Mouse (Mus musculus) megakaryocyte, embryonic 14.5 days (primary cell): ENCODE measurements at regions not wholly inside any gene's neighbourhood (a gene's known extent, or its start where the extent isn't known, plus 50 kb on each side); places are given as distances from the start of the nearest gene placed in this dataset.

ENCODE experiments used
- FLI1 ChIP-seq: IDR thresholded peaks from 2 replicates; pipeline ENCODE4 v1.6.1; 2012; ENCODE audit warnings: low read length, inconsistent platforms, mixed read lengths
- GATA1 ChIP-seq: IDR thresholded peaks from 3 replicates; pipeline ENCODE4 v1.6.1; 2012; ENCODE audit warnings: mixed read lengths, low read length, inconsistent platforms, borderline replicate concordance

DNA sequence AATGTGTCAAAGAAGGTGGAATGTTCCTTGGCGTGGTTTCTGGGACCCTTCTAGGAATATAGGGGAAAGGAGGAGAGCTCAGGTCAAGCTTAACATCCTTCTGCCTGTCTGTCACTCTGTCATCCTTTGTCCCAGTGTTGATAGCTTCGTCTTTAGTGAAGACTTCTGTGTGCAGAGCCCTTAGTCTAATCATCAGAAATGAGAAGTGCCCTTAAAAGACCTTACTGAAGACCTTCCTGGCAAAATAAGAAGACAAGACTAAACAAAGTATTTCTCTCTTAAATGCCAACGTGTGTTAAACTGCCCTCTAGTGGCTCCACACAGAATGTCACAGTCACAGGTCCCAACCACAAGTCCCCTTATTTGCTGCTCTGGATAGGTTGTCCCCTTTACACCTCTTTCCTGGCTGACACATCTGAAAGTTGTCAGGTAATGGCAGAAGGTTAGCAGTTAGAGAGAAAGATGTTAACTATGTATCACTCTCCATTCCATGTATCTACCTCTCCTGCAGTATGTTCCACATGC is 1914.8 kb upstream of the Lrrc6 start:
- TF ChIP-seq GATA1 (no peak), FLI1 (no peak)
